Mouse (Mus musculus): ENCODE data around the gene Lgals3. TPM values are rescaled to one million over a fixed set of nuclear protein-coding genes. Genes with fewer than 3 reads are reported as not detected.
"Not testable (repeated sequence)": the region's sequence is repeated elsewhere in the genome, so short reads cannot be mapped to it uniquely, and the experiment has no call there.

The Lgals3 gene
- 24.7 and 29.4 TPM in 2 replicates for polyA plus RNA-seq (2011; ENCODE audit: insufficient read depth, insufficient read length, low read depth, missing spikeins)

DNA sequence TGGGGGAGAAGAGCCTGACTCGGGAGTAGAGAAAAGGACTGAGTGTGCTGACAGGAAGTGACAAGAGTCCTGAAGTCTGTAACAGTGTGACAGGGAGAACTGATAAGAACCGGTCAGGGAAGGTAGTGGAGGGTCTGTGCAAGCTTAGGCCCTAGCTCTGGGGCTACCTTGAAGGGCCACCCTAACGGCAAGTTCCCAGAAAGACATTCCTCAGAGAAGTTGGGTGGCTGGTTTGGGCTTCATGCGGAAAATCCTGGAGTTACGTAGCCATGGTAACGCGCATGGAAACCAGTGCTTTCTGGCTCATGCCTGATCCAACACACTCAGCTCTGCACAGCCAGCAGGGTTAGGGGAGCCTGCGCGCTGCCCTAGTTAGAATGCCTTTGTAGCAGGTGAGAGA lies at the start of gene Lgals3:
TSS of gene Lgals3 (plus strand) at position 291 of the 400 bp plus-strand sequence.
- H3K4me1 ChIP-seq (ENCODE audit: control insufficient read depth, insufficient read depth, low read length), result peaks cover 2% of the 10 kb centered on the region
- H3K9me3 ChIP-seq (replicated peaks; ENCODE audit: control insufficient read depth, insufficient read depth, low read length, poor library complexity, severe bottlenecking), result no peaks in the 10 kb centered on the region
- TF ChIP-seq EP300 (IDR thresholded peaks at IDR 0.05; ENCODE audit: insufficient read depth, low read depth, low read length) (0 out of 2 replicates have a peak, but pooled peaks have one; percentile 52), POLR2A (IDR thresholded peaks at IDR 0.05; ENCODE audit: insufficient read depth, low read length) (no peak)
- no peak within 1 kb of the TSS for H3K9ac ChIP-seq (ENCODE audit: low read depth, poor library complexity, severe bottlenecking)
- no peak within 1 kb of the TSS for H3K4me3 ChIP-seq (ENCODE audit: low read depth, low read length)
- H3K27me3 ChIP-seq (ENCODE audit: control insufficient read depth, insufficient read depth, low read length, poor library complexity, severe bottlenecking), result no peaks in the 10 kb centered on the region
- H3K36me3 ChIP-seq (ENCODE audit: control insufficient read depth, insufficient read depth, low read length, poor library complexity, severe bottlenecking), result no peaks in the 10 kb centered on the region
- no peak within 1 kb of the TSS for H3K27ac ChIP-seq (ENCODE audit: insufficient read depth, low read length)

DNA sequence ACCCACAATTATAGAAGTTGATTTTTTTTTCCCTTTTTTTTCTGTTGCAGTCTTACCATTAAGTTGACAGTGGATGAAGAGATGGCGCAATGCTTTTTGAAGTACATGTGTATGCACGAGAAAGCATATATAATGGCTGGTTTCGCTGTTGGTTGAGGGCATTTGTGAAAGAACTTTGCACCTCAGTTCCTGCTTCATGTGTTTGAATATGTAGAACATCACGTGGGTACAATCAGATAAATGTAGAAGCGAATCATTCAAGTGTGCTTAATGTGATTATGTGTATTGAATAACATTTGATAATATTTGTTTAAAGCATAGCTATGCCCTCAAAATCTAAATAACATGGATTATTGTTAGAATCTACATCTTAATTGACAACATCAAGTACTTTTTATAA lies 48.2 kb upstream of the Lgals3 start:
- Histone ChIP-seq H3K4me1 (ENCODE audit: control insufficient read depth, insufficient read depth, low read length) (no peaks in the 10 kb centered on the region), H3K9me3 (replicated peaks; ENCODE audit: control insufficient read depth, insufficient read depth, low read length, poor library complexity, severe bottlenecking) (no peaks in the 10 kb centered on the region), H3K4me3 (ENCODE audit: low read depth, low read length) (no peak overlapping the region), H3K9ac (ENCODE audit: low read depth, poor library complexity, severe bottlenecking) (no peak overlapping the region), H3K27me3 (ENCODE audit: control insufficient read depth, insufficient read depth, low read length, poor library complexity, severe bottlenecking) (no peaks in the 10 kb centered on the region), H3K27ac (ENCODE audit: insufficient read depth, low read length) (no peak overlapping the region), H3K36me3 (ENCODE audit: control insufficient read depth, insufficient read depth, low read length, poor library complexity, severe bottlenecking) (peaks cover 44% of the 10 kb centered on the region)
- TF ChIP-seq CTCF (IDR thresholded peaks at IDR 0.05; ENCODE audit: low read depth, low read length), result no peak
- TF ChIP-seq EP300 (IDR thresholded peaks at IDR 0.05; ENCODE audit: insufficient read depth, low read depth, low read length), result no peak
- no peak for TF ChIP-seq POLR2A (IDR thresholded peaks at IDR 0.05; ENCODE audit: insufficient read depth, low read length)

DNA sequence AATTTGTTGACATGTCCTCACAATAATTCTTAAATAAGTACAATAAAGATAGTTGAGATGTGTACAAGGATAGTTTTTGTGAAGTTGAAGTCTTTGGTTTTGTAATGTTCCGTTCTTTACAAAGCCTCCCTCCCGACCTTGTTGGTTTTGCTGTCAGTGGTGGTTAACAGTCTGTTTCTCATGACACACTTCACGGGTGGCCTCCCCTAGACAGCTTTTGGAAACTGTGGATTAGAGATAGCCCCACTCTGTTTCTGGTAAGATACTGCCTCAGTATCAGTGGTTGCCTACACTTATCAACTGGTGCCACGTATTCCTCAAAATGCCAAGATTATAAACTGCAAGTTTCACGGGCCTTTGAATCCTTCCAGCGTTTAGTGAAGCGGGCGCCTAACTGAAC lies 46.0 kb upstream of the Lgals3 start:
- not testable (repeated sequence) for H3K9ac ChIP-seq (ENCODE audit: low read depth, poor library complexity, severe bottlenecking); H3K9me3 ChIP-seq (replicated peaks; ENCODE audit: control insufficient read depth, insufficient read depth, low read length, poor library complexity, severe bottlenecking); H3K27ac ChIP-seq (ENCODE audit: insufficient read depth, low read length); H3K4me3 ChIP-seq (ENCODE audit: low read depth, low read length); H3K27me3 ChIP-seq (ENCODE audit: control insufficient read depth, insufficient read depth, low read length, poor library complexity, severe bottlenecking); H3K4me1 ChIP-seq (ENCODE audit: control insufficient read depth, insufficient read depth, low read length)
- peaks cover 31% of the 10 kb centered on the region for H3K36me3 ChIP-seq (ENCODE audit: control insufficient read depth, insufficient read depth, low read length, poor library complexity, severe bottlenecking)

DNA sequence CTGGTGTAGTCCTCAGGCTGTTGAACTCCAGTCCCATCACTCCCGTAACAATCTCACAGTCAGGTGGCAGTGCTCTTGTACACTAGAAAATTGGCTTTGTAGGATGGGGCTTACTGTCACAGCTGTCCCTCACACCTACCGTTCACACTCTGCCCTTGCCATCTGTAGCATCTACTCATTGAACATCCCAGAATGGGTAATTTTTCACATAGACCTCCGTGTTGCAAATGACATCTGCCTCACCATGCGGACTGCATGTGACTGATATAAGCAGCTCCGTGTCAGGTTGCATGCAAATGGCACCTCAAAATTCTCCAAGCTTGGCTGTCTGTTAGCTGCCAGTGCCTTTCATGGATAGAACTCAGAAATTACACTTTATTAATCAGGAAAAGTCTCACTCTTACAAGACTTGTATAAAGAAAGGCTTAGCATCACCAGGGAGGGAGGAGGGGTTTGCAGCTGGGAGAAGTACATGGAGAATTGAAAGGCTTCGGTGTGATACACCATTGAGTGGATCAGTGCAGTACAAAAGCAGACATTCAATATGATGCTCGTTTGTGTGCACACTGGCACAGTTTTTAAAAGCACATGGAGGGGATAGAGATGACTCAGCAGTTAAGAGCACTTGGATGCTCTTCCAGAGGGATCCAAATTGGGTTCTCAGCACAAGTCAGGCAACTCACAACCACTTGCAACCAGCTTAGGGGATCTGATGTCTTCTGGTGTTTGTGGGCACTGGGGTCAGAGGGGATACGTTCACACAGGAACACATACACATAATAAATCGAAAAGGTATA lies 41.4 kb upstream of the Lgals3 start:
- Histone ChIP-seq H3K27ac (ENCODE audit: insufficient read depth, low read length) (no peak overlapping the region), H3K9me3 (replicated peaks; ENCODE audit: control insufficient read depth, insufficient read depth, low read length, poor library complexity, severe bottlenecking) (no peaks in the 10 kb centered on the region), H3K4me3 (ENCODE audit: low read depth, low read length) (no peak overlapping the region), H3K27me3 (ENCODE audit: control insufficient read depth, insufficient read depth, low read length, poor library complexity, severe bottlenecking) (no peaks in the 10 kb centered on the region), H3K9ac (ENCODE audit: low read depth, poor library complexity, severe bottlenecking) (no peak overlapping the region), H3K36me3 (ENCODE audit: control insufficient read depth, insufficient read depth, low read length, poor library complexity, severe bottlenecking) (no peaks in the 10 kb centered on the region), H3K4me1 (ENCODE audit: control insufficient read depth, insufficient read depth, low read length) (peaks cover 2% of the 10 kb centered on the region)
- TF ChIP-seq POLR2A (IDR thresholded peaks at IDR 0.05; ENCODE audit: insufficient read depth, low read length), result no peak
- no peak for TF ChIP-seq CTCF (IDR thresholded peaks at IDR 0.05; ENCODE audit: low read depth, low read length)
- no peak for TF ChIP-seq EP300 (IDR thresholded peaks at IDR 0.05; ENCODE audit: insufficient read depth, low read depth, low read length)

DNA sequence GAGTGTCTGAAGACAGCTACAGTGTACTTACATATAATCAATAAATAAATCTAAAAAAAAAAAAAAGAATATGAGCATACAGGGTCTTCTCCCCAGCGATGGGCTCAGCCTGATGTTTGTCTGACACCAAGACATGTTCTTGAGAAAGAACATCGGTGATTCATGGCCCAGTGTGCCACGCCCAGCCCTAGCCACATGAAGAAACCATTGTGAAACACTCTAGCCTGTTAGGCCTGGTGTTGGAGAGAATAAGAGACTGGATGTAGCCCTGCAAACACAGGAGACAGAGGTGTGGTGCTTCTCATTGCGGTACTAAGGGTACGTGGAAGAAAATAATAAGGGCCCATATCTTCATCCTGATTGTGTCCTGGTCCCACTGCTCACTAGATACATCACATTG lies 40.2 kb upstream of the Lgals3 start:
- Histone ChIP-seq H3K4me1 (ENCODE audit: control insufficient read depth, insufficient read depth, low read length) (peaks cover 2% of the 10 kb centered on the region), H3K27me3 (ENCODE audit: control insufficient read depth, insufficient read depth, low read length, poor library complexity, severe bottlenecking) (no peaks in the 10 kb centered on the region), H3K9me3 (replicated peaks; ENCODE audit: control insufficient read depth, insufficient read depth, low read length, poor library complexity, severe bottlenecking) (no peaks in the 10 kb centered on the region), H3K36me3 (ENCODE audit: control insufficient read depth, insufficient read depth, low read length, poor library complexity, severe bottlenecking) (no peaks in the 10 kb centered on the region), H3K27ac (ENCODE audit: insufficient read depth, low read length) (no peak overlapping the region), H3K9ac (ENCODE audit: low read depth, poor library complexity, severe bottlenecking) (no peak overlapping the region), H3K4me3 (ENCODE audit: low read depth, low read length) (no peak overlapping the region)
- TF ChIP-seq CTCF (IDR thresholded peaks at IDR 0.05; ENCODE audit: low read depth, low read length) (no peak), EP300 (IDR thresholded peaks at IDR 0.05; ENCODE audit: insufficient read depth, low read depth, low read length) (no peak), POLR2A (IDR thresholded peaks at IDR 0.05; ENCODE audit: insufficient read depth, low read length) (no peak)

DNA sequence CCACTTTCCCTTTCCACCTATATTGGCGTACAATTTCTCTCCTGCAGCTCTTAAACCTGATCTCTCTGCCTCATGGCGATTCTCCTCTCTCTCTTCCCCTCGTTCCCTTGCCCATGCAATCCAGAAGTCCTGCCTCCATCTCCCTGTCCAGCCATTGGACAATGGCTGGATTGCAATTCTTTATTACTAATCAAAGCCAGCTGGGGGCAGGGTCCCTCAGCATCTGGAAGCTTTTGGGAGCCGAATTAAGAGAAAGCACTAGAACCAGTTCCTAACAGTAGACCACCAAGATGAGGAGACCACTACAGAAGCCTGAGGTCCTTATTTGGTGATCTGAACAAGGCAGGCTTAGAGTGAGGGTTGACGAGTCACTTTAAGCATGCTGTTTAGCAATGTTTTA lies 35.6 kb upstream of the Lgals3 start:
- TF ChIP-seq POLR2A (IDR thresholded peaks at IDR 0.05; ENCODE audit: insufficient read depth, low read length) (no peak), EP300 (IDR thresholded peaks at IDR 0.05; ENCODE audit: insufficient read depth, low read depth, low read length) (no peak), CTCF (IDR thresholded peaks at IDR 0.05; ENCODE audit: low read depth, low read length) (no peak)
- Histone ChIP-seq H3K27me3 (ENCODE audit: control insufficient read depth, insufficient read depth, low read length, poor library complexity, severe bottlenecking) (no peaks in the 10 kb centered on the region), H3K9ac (ENCODE audit: low read depth, poor library complexity, severe bottlenecking) (no peak overlapping the region), H3K27ac (ENCODE audit: insufficient read depth, low read length) (no peak overlapping the region), H3K4me1 (ENCODE audit: control insufficient read depth, insufficient read depth, low read length) (peaks cover 2% of the 10 kb centered on the region), H3K4me3 (ENCODE audit: low read depth, low read length) (no peak overlapping the region), H3K9me3 (replicated peaks; ENCODE audit: control insufficient read depth, insufficient read depth, low read length, poor library complexity, severe bottlenecking) (no peaks in the 10 kb centered on the region), H3K36me3 (ENCODE audit: control insufficient read depth, insufficient read depth, low read length, poor library complexity, severe bottlenecking) (no peaks in the 10 kb centered on the region)
